Mouse (Mus musculus) right cerebral cortex, adult 18-20 months (tissue): ENCODE results near the gene Fbxl7.

ENCODE experiments used
- DNase-seq: peaks from one replicate; pipeline ENCODE4 v3.0.0; 2022; ENCODE audit warnings: mixed read lengths

Fbxl7 gene

DNA sequence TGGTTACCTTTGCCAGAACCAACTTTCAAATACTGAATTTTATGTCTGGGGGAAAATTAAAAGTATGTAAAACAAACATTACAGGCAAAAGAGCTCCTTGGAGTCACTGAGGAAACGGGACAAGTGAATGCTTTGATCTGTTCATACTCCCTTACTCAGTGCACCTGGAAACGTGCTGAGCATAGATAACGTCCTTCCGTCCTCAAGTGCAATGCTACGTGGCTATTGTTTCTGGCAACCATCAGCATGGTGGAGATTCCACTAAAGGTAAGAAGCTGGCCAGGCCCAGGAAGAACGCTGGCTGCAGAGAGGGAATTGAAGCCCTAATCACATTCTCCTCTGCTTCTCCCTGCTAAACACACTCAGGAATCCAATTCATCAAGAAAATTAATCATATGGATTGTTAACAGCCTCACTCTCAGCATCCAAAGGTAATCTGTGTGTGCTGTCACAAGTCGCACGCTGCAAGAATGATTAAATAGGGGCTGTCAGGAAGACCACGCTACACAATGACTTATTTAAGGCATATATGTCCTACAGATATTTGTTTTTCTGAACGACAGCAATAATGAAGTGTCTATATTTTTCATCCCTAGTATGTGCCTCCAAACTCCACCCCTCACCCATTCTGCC, 206.8 kb downstream of the Fbxl7 start:
- DNase-seq: no peak

DNA sequence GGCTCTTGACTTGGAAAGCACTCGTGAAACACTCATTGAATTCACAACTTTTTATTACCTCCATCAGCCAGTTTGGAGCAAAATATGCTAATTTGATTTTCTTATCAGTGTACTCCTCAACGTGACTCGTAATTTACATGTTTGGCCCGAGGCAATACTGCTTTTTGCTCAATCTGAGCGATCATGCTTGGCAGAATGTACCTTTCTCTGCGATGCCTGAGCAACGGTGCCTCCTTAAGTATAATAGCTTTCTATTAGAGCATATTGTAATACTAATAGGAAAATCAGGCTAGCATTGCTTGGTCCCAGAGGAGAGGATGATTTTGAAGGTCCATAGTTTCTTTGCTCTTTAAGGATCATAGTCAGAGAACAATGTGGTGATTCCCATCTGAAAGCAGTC, 207.7 kb downstream of the Fbxl7 start:
- no peak for DNase-seq

DNA sequence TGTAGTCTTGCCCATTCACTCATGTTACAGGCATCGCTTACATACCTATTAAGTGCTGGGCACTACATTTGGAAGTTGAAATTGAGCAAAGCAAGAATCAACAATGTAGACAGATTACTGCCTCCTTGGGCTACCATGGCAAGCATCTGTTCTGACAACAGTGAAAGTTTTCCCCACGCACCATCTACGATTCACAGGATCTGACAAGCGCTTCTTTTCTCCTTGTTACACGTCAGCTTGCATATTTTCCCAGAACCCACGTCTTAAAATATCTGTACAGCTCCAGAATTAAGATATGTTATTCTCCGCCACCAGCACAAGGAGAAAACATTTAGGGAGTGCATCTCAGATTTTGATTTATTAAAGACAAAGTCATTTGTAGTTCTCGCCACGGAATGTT, 213.1 kb downstream of the Fbxl7 start:
- DNase-seq: peak; percentile 6

DNA sequence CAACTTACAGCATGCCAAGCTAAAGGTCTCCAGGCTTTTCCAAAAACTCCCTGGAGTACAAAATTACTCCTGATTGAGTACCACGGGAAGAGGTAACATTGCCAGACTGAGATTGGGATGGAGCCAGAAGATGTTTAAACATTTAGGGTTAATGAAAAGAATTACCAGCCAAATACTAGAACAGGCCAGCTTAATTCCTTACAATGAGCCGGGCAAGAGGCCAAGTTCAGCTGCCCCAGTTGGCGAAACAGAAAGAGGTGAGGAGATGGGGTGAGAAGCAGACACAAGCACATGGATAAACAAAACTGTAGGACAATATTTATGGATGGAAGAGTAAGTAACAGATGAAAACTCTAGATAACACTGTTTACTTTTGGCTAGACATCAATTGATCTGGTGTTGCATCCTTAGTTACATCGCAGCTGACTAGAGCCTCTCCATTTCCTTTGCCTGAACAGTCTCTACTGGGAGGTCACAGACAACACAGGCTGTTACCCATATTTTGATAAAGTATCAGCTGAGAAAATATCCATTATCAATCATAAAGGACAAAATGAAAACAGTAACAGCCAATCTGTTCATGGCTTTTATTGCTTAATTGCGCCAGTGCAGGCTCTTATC, 222.0 kb downstream of the Fbxl7 start:
- peak; percentile 5 for DNase-seq

DNA sequence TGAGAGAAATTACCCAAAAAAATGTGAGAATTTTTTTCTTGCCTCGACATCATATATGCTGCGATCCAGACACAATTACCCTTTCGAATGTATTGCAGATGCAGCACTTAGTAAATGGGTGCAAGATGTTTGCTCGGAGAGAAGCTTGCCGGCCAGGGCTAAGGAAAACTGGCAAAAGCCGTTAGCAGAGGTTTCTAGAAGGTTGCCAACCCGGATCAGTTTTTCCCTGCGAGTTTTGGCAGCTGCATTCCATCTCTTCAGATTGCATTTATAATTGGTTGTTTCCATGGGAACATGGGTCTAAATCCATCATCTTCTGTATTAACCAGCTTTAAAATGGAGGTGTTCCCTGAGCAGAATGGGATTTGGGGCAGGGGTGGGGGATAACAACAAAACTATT, 240.4 kb downstream of the Fbxl7 start:
- DNase-seq: peak; percentile 1

DNA sequence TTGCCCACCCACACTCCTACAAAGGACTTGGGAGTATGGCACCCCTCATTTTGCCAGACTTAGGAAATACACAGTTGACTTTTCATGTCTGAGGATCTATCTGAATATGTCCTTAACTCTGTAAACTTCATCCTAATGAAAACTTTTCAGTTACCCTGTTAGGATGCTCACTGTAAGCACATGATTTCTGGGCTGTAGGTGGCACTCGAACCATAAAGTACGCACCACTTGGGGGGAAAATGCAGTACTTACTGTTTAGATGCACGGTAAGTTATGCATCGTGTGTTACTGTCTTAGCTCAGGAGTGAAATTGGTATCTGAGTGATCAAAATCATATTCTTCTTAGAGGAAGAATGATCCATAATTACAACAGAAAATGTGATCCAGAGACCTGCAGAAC, 252.8 kb downstream of the Fbxl7 start:
- no peak for DNase-seq

DNA sequence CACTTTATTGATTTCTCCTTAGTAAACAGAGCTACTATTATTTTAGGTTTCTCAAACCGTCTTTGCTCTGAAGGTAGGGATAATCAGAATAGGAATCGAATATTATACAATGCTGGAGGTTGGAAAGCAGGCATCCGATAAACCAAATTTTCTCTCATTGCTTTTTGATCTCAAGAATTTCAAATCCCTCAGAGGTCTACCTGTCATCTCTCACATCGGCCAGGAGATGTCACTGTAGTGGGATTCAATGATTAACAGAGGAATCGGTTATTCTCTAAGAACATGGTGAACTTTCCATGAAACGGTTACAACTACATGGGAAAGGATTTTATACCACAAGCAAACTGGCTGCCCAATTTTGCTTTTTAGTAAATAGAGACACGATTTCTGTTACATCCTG, 255.7 kb downstream of the Fbxl7 start:
- peak; percentile 13 for DNase-seq

DNA sequence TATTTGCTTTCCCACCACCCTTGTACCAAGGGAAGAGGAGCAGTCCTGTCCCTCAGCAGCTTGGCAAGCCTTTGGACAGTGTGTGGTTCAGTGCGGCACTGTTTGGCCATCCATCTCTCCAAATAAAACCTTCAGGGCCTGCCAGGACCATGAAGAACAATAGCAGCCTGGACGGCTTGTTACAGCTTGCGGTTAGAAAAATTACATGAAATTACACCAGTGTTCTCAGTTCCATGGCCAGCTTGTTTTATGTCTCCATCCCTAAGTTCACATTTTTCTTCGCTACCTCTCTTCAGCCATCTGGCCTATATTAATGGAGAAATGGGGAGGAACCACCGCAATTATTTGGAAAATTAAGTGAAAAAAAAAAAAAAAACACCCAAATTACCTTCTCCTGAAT, 259.8 kb downstream of the Fbxl7 start:
- no peak for DNase-seq

DNA sequence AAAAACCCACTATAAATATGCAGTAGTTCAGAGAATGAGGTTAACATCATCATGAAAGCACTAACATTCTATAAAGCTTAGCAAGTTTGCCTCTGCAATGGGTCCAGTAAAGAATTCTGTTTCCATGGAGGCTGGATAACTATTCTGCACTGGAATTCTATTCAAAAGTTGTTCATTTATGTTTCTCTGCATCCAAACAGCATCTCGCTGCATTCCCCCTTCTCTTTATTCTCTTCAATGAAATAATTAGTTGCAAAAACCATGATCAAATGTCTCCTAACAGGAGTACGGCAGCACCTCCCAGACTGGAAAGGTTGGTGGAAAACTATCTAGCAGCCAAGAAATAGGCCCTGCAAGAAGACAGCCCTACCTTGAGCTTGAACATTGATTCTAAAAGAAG, 267.2 kb downstream of the Fbxl7 start:
- no peak for DNase-seq

DNA sequence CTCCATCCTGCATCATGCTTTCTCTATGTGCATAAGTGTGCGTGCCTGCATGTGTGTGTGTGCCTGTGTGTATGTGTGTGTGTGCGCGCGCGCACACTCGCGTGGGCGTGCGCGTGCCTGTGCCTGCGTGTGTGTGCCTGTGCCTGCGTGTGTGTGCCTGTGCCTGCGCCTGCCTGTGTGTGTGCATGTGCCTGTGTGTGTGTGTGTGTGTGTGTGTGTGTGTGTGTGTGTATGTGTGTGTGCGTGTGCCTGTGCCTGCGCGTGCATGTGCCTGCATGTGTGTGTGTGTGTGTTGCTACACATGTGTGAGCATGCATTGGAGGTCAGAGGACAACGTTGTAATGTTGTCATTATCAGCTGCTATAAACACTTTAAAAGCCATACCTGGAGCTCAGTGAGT, 272.1 kb downstream of the Fbxl7 start:
- no peak for DNase-seq

DNA sequence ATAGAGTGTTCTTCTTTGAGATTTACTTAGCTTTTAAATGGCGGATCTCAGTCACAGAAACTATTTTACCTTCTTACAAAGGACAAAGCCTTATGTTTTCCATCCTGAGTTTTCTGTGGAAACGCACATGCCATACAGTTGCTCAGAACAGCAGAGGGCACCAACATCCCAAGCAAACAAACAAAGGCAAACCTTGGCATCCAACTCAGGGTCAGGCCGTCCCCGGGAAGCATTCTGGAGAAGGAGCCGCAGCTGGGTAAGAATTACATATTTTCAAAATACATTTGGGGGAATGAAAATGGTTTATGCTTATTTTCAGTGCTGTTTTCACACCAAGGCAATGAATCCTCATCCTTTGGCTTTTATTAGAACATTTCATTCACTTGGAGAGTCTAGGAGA, 275.1 kb downstream of the Fbxl7 start:
- DNase-seq: peak; percentile 30

DNA sequence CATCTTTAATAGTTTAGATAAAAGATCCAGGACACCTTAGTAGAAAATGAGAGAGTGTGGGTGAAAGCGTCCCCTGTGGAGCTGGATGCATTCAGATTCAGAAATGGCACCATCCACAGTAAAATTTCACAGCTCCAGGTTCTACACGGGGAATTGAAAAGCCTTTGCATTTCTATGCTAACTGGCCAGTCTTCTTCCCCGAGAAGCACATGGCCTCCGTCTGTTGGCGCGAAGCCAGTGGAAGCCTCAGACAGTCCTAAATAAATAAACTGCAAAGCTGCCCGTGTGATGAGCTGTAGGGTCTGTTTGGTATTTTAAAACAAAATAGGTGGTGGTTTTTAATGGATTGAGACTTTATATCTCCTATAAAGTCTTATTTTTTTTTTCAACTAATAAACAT, 276.2 kb downstream of the Fbxl7 start:
- DNase-seq: no peak

DNA sequence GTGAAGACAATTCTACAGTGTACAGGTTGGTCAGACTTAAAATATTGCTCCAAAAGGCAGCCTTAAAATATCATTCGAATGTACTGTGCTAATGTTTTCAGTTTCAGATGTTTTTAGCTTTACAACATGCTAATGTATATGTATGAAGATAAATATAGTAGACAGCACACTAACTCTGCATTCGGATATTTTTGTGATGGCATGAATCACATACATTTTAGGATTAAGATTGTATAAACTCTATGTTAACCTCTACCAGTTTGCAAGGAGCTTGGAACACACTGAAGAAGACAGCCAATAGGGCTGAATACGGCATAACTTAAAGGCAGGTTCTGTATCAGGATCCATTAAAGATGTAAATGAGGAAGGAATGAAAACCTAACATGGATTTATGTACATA, 299.1 kb downstream of the Fbxl7 start:
- DNase-seq: no peak

DNA sequence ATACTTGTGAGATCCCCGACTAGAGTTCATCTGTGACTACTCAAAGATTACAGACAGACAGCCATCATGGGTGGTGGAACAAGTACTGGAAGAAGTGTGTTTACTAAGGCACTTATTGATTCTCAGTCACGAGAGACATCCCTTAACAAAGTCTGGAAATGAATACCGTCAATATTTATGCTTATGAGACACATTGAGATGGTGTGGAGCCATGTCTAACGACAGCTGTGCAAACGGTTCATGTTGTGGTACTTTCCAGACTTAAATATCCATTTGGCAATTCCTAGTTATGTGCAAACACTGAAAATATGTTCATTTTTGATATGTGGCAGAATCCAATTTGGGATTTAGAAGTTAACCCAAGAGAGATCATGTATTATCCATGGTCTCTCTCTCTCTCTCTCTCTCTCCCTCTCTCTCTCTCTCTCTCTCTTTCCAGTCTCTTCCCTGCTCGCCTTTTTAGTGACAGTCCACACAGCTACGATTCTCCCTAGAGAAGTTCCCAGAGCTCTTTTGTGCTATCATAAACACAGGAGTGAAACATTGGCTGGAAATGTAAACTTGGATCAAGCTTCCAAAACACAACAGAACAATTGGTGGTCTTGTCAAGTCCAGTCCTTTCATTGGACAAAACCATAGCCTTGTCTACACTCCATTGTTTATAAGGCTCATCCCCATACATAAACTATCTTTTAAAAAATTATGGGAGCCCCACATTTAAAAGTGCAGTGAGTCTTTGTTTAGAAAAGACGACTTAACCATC, 315.3 kb downstream of the Fbxl7 start:
- no peak for DNase-seq

DNA sequence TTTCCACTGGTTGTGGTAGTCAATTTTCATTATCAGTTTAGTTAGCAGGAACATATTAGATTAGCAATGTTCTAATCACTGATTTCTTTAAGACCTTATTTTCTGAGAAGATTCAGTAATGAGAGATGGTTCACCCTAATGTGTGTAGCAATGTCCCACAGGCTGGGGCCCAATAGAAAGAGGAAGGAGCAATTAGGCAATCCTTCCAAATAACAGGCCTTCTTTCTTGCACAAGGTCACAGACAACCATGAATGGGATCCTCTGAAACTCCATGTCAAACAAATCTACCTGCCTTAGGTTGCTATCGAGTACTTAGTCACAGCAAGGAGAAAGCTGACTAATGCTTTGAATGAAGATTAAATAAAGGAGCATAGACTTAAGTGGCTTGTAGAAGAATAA, 316.9 kb downstream of the Fbxl7 start:
- no peak for DNase-seq

DNA sequence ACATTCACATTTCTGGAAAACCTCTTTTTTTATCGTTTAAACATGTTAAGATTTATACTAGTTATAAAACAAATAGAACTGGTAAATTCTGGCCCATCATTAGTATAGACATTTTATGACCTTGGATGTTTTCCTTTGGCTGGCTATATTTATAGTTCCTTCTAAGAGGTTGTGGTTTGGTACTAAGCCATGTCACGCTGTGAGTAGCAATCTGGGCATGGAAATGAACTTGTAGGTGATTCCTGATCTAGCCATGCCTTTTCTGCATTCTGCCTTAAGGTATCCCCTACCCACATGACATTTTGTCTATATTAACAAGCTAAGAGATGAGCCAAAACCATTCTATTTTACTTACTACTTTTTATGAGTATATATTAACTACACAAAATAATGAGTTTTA, 329.3 kb downstream of the Fbxl7 start:
- DNase-seq: no peak

DNA sequence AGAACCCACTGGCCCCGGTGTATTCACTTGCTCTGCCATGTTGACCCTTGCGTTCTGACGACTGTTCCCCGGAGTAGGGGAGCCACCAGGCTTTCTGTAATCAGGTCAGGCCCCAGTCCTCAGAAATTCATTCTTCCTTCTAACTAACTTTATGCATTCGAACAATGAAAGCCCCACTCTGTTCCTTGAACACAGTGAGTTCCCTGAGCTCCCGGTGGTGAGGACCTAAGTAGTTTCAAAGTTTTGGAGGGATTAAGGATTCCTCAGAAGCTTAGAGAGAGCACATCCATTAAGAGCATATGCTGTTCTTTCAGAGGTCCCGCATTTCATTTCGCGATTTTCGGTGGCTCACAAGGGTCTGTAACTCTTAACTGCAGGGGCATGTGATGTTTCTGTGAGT, 341.8 kb downstream of the Fbxl7 start:
- DNase-seq: no peak

DNA sequence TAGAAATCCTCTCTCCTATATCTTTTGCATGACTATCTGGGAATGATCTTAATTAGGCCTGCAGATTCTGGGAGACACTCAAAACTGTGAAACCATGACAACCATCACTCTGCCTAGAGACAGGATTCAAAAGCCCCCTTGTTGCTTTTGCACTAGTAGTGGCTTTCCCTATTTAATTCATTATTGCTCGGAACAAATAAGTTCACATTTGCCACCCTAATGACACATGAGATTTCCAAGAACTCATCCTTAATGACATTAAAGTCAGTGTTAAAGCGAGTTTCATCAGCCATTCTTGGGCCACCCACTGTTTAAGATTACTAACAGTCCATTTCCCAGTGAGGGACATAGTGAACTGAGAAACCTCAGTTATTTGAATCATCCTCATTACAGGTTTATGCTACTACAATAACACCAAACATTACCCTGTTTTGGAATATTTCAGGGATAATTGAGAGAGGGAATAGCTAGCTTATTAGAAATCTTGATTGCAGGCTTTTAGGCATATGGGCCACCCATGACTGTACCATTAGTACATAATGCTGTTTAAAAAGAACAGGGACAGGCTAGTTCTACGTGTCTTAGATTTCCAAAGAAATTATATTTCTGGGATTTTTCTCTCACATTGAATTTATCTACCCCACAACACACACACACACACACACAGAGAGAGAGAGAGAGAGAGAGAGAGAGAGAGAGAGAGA, 361.2 kb downstream of the Fbxl7 start:
- no peak for DNase-seq

DNA sequence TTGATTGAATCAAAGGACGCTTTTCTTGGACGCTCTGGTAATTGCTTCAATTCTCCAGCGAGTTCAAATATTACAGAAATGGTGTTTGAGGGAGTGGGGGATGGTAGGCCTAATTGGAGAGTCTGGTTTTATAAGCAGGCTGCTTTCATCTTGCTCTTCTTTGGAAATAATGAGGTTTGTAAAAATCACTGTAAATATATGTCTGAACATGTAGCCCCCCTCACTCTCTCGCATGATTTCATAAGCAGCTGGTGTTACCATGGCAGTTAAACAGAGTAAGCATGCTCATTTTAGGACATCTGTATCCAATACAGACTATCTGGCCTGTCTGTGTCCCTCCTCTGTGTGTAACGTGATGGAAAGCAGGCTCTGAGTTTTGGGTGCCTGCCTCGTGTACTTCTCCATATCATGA, 376.2 kb downstream of the Fbxl7 start:
- DNase-seq: no peak

DNA sequence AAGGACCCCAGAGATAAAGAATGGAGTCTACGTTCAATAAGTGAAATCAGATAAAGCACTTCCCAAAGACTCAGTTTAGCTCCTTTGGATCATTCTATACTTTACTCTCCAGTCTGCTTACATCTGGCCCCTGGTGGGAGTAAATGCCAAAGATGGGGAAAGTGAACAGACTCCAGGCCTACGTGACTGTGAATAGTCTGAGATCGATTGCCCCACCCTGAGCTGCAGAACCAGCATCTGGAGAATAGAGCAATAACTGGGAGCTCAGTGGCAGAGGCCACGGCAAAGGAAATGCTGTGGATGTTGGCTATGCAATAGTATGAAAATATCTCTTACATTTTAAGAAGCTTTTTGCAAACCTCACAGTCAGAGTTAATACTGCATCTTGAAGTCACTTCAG, 394.4 kb downstream of the Fbxl7 start:
- DNase-seq: no peak
